Mouse (Mus musculus) midbrain, postnatal 0 days (tissue): ENCODE results near the gene Tnfsfm13. TPM values are rescaled to one million over a fixed set of nuclear protein-coding genes. Genes with fewer than 3 reads are reported as not detected.

ENCODE experiments used
- ATAC-seq: fragments of 200-750 bp; cut with Nextera tagmentation; 2 replicates; pipeline ENCODE4 v1.8.0; 2017; ENCODE audit warnings: moderate number of reproducible peaks, mild to moderate bottlenecking, moderate TSS enrichment, moderate library complexity; ENCODE audit not compliant: low FRiP score
- DNase-seq: peaks from one replicate; pipeline ENCODE4 v3.0.0-alpha.2; 2015; ENCODE audit warnings: low spot score
- H3K27ac ChIP-seq: fragments of 300-500 bp; sonication (generic); 2 replicates; pipeline ENCODE4 v1.5.1; 2014; ENCODE audit warnings: low read depth, mild to moderate bottlenecking, low read length, mixed read lengths
- H3K27me3 ChIP-seq: fragments of 300-500 bp; sonication (generic); 2 replicates; pipeline ENCODE4 v1.6.1; 2014; ENCODE audit warnings: low read length, control low read depth, mixed read lengths; ENCODE audit not compliant: insufficient read depth
- H3K36me3 ChIP-seq: fragments of 300-500 bp; sonication (generic); 2 replicates; pipeline ENCODE4 v1.6.1; 2014; ENCODE audit warnings: low read length, control low read depth, mixed read lengths; ENCODE audit not compliant: insufficient read depth
- H3K4me1 ChIP-seq: fragments of 300-500 bp; sonication (generic); 2 replicates; pipeline ENCODE4 v1.6.1; 2014; ENCODE audit warnings: mild to moderate bottlenecking, control low read depth, antibody characterized with exemption, low read length, mixed read lengths; ENCODE audit not compliant: insufficient read depth
- H3K4me2 ChIP-seq: fragments of 300-500 bp; sonication (generic); 2 replicates; pipeline ENCODE4 v1.6.1; 2014; ENCODE audit warnings: low read depth, mild to moderate bottlenecking, low read length, mixed read lengths; ENCODE audit not compliant: poor library complexity, severe bottlenecking
- H3K4me3 ChIP-seq: fragments of 300-500 bp; sonication (generic); 2 replicates; pipeline ENCODE4 v1.5.1; 2014; ENCODE audit warnings: low read depth, mild to moderate bottlenecking, low read length, moderate library complexity
- H3K9ac ChIP-seq: fragments of 300-500 bp; sonication (generic); replicated peaks from 2 replicates; pipeline ENCODE4 v1.6.1; 2014; ENCODE audit warnings: mild to moderate bottlenecking, low read length, moderate library complexity, mixed read lengths; ENCODE audit not compliant: poor library complexity, severe bottlenecking
- H3K9me3 ChIP-seq: fragments of 300-500 bp; sonication (generic); 2 replicates; pipeline ENCODE4 v1.6.1; 2016; ENCODE audit warnings: low read length, control low read depth
- CTCF ChIP-seq: IDR thresholded peaks from 2 replicates; pipeline ENCODE4 v1.5.1; 2016; ENCODE audit warnings: antibody characterized with exemption, mild to moderate bottlenecking
- WGBS: fragments of 180-500 bp; shearing (Covaris S2); extraction: QIAGEN DNeasy Blood & Tissue Kit; methylation state at CpG from one replicate; pipeline ENCODE4 v1.1.7; 2014; 5-methylcytosine and 5-hydroxymethylcytosine counted together
- polyA plus RNA-seq: library from polyadenylated mRNA; unstranded; fragments of >200 nt; fragmentation: Nextera tagmentation; extraction: Ambion mirVana; gene quantifications from 2 replicates; pipeline ENCODE4 v1.2.1, GENCODE M21; 2015
- total RNA-seq: library from RNA; depleted of rRNA; stranded (reverse); fragments of >200 nt; gene quantifications from 2 replicates; pipeline ENCODE4 v1.2.3, GENCODE M21; 2014

The Tnfsfm13 gene
- total and polyA plus RNA-seq, 2 experiments from 2014 or later: 1.2 to 1.3 TPM

DNA sequence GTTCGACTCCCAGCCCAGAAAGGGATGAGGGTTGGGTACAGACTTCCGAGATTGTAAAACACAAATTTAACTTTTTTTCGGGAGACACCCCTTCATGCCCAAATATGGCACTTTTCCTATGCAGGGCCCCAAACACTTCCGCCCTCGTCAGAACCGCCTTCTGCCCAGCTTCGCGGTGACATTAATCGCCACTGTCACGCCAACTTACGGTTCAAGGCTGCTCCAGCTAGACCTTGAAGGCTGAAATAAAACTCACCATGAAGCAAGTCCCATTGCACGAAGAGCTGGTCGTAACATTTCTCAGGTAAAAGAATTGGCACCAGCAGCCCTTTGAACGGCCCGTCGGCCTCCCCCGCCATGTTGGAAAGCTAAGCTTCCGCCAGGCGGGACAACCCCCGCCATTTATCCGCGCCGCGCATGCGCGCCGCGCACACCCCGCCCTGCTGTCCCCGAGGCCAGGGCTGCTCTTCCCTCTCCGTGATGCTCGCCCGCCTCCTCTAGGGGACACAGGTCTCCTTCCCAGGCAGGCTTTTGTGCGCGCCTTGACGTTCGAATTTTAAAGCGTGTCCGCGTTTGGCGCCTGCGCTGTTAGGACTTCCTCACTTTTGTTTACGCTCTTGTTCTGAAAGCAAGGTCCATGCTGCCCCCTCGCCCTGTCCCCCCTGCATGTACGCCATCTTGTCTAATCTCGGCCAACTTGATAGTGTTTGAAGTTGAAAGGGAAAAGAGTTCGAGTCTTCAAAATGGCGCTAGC lies 33.5 kb downstream of the Tnfsfm13 start, which contains the start of gene Mpdu1:
Mpdu1 (minus strand) TSS at position 430 of the 754 bp plus-strand sequence.
- Histone ChIP-seq H3K4me2 (peak within 1 kb of the TSS; percentile 51), H3K27ac (peak within 1 kb of the TSS; percentile 88), H3K27me3 (no peaks in the 10 kb centered on the region), H3K4me1 (0 out of 2 replicates have a peak, but pooled peaks cover 5% of the 10 kb centered on the region), H3K9ac (peak within 1 kb of the TSS; percentile 66), H3K4me3 (peak within 1 kb of the TSS; percentile 57), H3K9me3 (no peaks in the 10 kb centered on the region), H3K36me3 (peaks cover 43% of the 10 kb centered on the region)
- peak; percentile 70 for TF ChIP-seq CTCF
- ATAC-seq (peak; percentile 95), DNase-seq (peak; percentile 99)
- WGBS: under 1% methylated on average over 48 of the region's 48 CpGs

DNA sequence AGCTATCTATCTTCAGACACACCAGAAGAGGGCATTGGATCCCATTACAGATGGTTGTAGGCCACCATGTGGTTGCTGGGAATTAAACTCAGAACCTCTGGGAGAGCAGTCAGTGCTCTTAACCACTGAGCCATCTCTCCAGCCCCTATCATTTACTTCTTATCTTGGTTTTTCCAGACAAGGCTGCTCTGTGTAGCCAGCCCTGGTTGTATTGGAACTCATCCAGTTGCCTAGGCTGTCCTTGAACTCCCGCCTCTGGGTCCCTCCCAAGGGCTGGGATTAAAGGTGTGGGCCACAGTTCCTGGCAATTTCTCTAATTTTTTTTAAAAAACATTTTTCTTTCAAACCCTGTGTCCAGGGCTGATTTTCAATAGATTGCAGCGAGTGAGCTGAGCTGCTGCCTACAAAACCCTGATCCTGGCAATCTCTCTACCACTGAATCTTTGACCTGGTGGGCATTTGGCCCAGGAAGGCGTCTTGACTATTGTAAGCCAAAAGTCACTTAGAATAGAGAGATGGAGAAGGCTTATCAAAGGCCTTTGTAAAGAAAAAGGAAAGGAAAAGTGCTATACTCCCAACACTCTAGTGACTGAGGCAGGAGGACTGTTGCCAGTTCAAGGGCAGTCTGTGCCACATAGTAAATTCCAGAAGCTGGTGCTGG lies 34.5 kb downstream of the Tnfsfm13 start:
- peak overlapping the region; percentile 49; the same call in 1 of the 2 replicates for H3K27ac ChIP-seq

DNA sequence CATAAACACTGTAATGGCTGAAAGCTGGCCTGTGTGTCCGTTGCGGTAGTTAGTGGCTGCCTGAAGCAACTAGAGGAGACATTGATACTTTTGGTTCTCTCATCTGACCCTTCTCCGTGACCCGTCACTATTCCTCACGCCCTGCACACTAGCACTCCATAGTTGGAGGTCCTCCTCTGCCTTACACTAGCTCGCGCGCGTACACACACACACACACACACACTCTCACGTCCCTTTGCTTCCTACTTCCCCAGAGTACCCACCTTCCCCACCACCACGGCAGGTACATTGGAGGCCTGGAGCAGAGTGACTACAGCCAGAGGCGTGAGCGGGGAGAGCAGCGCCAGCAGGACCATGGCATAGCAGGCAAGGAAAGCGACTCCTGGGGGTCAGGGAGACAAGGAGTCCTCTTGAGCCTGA lies 38.4 kb downstream of the Tnfsfm13 start:
- H3K27me3 ChIP-seq: no peaks in the 10 kb centered on the region
- no peak overlapping the region for H3K4me2 ChIP-seq
- no peak overlapping the region for H3K27ac ChIP-seq
- H3K9ac ChIP-seq: no peak overlapping the region
- no peaks in the 10 kb centered on the region for H3K9me3 ChIP-seq
- H3K4me1 ChIP-seq: 0 out of 2 replicates have a peak, but pooled peaks cover 10% of the 10 kb centered on the region
- WGBS: 89% methylated on average over 15 of the region's 15 CpGs
- ATAC-seq: no peak
- no peak overlapping the region for H3K4me3 ChIP-seq
- no peak for DNase-seq
- TF ChIP-seq CTCF: no peak
- H3K36me3 ChIP-seq: peaks cover 26% of the 10 kb centered on the region

More for the DNA sequence above, 34.5 kb downstream of the Tnfsfm13 start:
- H3K4me3 ChIP-seq: peak overlapping the region; percentile 57
- TF ChIP-seq CTCF: peak; percentile 19; the same call in 1 of the 2 replicates
- peak overlapping the region; percentile 51 for H3K4me2 ChIP-seq
- ATAC-seq: no peak
- no peaks in the 10 kb centered on the region for H3K9me3 ChIP-seq
- 66% methylated on average over 3 of the region's 3 CpGs for WGBS
- H3K9ac ChIP-seq: peak overlapping the region; percentile 66; the same call in 1 of the 2 replicates
- DNase-seq: no peak
- H3K27me3 ChIP-seq: no peaks in the 10 kb centered on the region
- peaks cover 42% of the 10 kb centered on the region for H3K36me3 ChIP-seq
- H3K4me1 ChIP-seq: 0 out of 2 replicates have a peak, but pooled peaks cover 5% of the 10 kb centered on the region

DNA sequence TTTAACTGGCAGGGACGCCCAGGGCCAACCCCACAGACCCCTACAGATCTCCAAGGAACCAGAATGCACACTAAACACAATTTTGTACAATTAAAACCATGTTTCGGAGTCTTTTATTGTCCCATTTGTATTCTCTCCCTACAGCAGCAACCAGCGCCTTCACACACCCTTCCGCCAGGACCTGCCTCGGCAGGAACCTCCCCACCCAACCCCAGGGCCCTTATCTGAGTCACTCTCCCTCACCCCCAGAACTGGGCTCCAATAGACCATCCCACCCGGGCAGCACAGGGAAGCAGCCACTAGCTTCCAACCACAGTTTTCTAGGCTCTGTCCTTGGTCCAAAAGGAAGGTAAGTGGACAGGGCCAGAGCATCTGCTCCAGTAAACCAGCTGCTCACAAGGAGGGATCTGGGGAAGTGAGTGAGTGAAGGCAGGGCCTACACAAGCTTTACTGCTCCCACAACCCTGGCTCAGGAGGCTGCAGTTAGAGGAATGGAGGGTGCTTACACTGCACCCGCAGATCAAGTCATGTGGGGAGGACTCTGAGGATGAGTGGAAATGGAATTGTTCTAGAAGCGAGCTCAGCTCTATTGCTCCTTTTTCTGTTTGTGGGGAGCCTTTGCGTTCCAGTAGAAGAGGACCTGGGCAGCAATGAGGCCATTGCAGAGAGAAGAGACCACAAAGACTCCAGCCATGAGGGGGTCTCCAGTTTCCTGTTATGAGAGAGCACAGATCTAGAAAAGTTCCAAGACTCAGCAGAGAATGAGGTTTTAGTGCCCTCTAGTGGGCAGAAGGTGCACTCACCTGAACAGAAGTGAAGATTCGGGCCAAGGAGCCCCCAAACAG lies 39.1 kb downstream of the Tnfsfm13 start:
- Histone ChIP-seq H3K4me1 (0 out of 2 replicates have a peak, but pooled peaks cover 10% of the 10 kb centered on the region), H3K4me2 (no peak overlapping the region), H3K27me3 (no peaks in the 10 kb centered on the region), H3K4me3 (no peak overlapping the region), H3K27ac (no peak overlapping the region), H3K36me3 (peaks cover 32% of the 10 kb centered on the region), H3K9ac (no peak overlapping the region), H3K9me3 (no peaks in the 10 kb centered on the region)
- ATAC-seq (no peak), DNase-seq (peak; percentile 76)
- TF ChIP-seq CTCF: peak; percentile 89
- WGBS: 81% methylated on average over 10 of the region's 10 CpGs

DNA sequence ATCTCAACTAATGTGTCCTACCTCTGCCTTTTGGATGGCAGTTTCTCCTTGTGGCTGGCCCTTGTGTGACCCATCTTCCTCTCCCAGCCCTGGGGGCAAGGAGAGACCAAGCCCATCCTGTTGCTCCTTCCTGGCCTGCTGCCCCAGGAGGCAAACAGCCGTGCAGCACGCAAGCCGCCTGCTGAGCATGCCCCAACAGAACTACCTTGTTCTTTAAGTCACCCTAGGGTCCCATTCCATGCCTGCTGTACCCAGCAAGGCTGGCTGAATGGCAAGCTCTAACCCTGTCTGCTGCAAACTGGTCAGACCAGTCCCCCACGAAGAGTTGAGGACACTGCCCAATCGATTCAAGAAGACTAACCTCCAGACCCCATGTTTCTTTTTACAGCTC lies 39.8 kb downstream of the Tnfsfm13 start:
- WGBS: 88% methylated on average over 5 of the region's 5 CpGs
- DNase-seq: no peak

More for the DNA sequence above, 39.8 kb downstream of the Tnfsfm13 start:
- H3K9ac ChIP-seq: no peak overlapping the region
- ATAC-seq: no peak
- no peak overlapping the region for H3K27ac ChIP-seq
- no peaks in the 10 kb centered on the region for H3K27me3 ChIP-seq
- H3K9me3 ChIP-seq: no peaks in the 10 kb centered on the region
- no peak overlapping the region for H3K4me3 ChIP-seq
- no peak overlapping the region for H3K4me2 ChIP-seq
- H3K36me3 ChIP-seq: peaks cover 38% of the 10 kb centered on the region
- 0 out of 2 replicates have a peak, but pooled peaks cover 4% of the 10 kb centered on the region for H3K4me1 ChIP-seq
- TF ChIP-seq CTCF: no peak
